Mouse (Mus musculus) pancreas, adult 10 weeks (tissue): Measurements from ENCODE around the gene Lce1k. TPM values are rescaled to one million over a fixed set of nuclear protein-coding genes. Genes with fewer than 3 reads are reported as not detected.

Source experiments
- polyA plus RNA-seq: library from polyadenylated mRNA; stranded (reverse); fragments of 350-450 nt; fragmentation: Illumina TruSeq; extraction: RNeasy Lipid Tissue Mini Kit (QIAGEN cat#74804); gene quantifications from one replicate; pipeline ENCODE4 v1.2.3, GENCODE M21; 2015; ENCODE audit warnings: low read depth, low replicate concordance; ENCODE audit not compliant: insufficient read depth

Lce1k gene
- not detected for polyA plus RNA-seq

GRCm38 (mm10) chr3:92807791-92808190 lies at the start of gene Lce1k:
Gene Lce1k, minus strand, starts transcription at chr3:92807891.

GRCm38 (mm10) chr3:92851186-92851585 lies 43.5 kb upstream of the Lce1k start, which contains the start of gene Lce1l:
Gene Lce1l, minus strand, starts transcription at chr3:92851286.

GRCm38 (mm10) chr3:92827108-92827507 lies 19.4 kb upstream of the Lce1k start, which contains the start of gene Kprp:
Gene Kprp, minus strand, starts transcription at chr3:92827247.

GRCm38 (mm10) chr3:92790414-92790813 lies 17.3 kb downstream of the Lce1k start, which contains the start of gene Lce1j:
Gene Lce1j, minus strand, starts transcription at chr3:92790514.

GRCm38 (mm10) chr3:92778799-92779198 lies 28.9 kb downstream of the Lce1k start, which contains the start of gene Lce1i:
Gene Lce1i, minus strand, starts transcription at chr3:92778899.

GRCm38 (mm10) chr3:92764965-92765364 lies 42.7 kb downstream of the Lce1k start, which contains the start of gene Lce1h:
Gene Lce1h, minus strand, starts transcription at chr3:92765065.

Other genes with a start within 250 kb of the Lce1k start
- gene Ivl, start 234.2 kb downstream of the Lce1k start, polyA plus RNA-seq = not detected
- not detected for gene Smcp, start 218.9 kb downstream of the Lce1k start, polyA plus RNA-seq
- gene 2210017I01Rik, start 200.4 kb downstream of the Lce1k start, polyA plus RNA-seq = not detected
- not detected for gene Lce6a, start 186.2 kb downstream of the Lce1k start, polyA plus RNA-seq
- not detected for gene Lce1a1, start 159.6 kb downstream of the Lce1k start, polyA plus RNA-seq
- gene Lce1b, start 151.0 kb downstream of the Lce1k start, polyA plus RNA-seq = not detected
- not detected for gene Lce1a2, start 137.6 kb downstream of the Lce1k start, polyA plus RNA-seq
- gene Lce1c, start 128.6 kb downstream of the Lce1k start, polyA plus RNA-seq = not detected
- not detected for gene Lce1d, start 120.7 kb downstream of the Lce1k start, polyA plus RNA-seq
- not detected for gene Lce1e, start 98.8 kb downstream of the Lce1k start, polyA plus RNA-seq
- gene Lce1f, start 87.5 kb downstream of the Lce1k start, polyA plus RNA-seq = not detected
- gene Gm38119, start 68.8 kb downstream of the Lce1k start, polyA plus RNA-seq = not detected
- not detected for gene Lce1g, start 55.6 kb downstream of the Lce1k start, polyA plus RNA-seq
- gene Lce1h, start 42.8 kb downstream of the Lce1k start, polyA plus RNA-seq = not detected
- not detected for gene Lce1i, start 29.0 kb downstream of the Lce1k start, polyA plus RNA-seq
- gene Lce1j, start 17.4 kb downstream of the Lce1k start, polyA plus RNA-seq = not detected
- not detected for gene Kprp, start 19.4 kb upstream of the Lce1k start, polyA plus RNA-seq
- not detected for gene Lce1l, start 43.4 kb upstream of the Lce1k start, polyA plus RNA-seq
- not detected for gene 2310050C09Rik, start 62.3 kb upstream of the Lce1k start, polyA plus RNA-seq
- not detected for gene Lce3a, start 118.3 kb upstream of the Lce1k start, polyA plus RNA-seq
- not detected for gene Lce3b, start 125.1 kb upstream of the Lce1k start, polyA plus RNA-seq
- not detected for gene Lce3c, start 136.6 kb upstream of the Lce1k start, polyA plus RNA-seq
- not detected for gene Lce3d, start 149.5 kb upstream of the Lce1k start, polyA plus RNA-seq
- gene Lce3e, start 159.2 kb upstream of the Lce1k start, polyA plus RNA-seq = not detected
- not detected for gene Lce3f, start 184.3 kb upstream of the Lce1k start, polyA plus RNA-seq
- not detected for gene Crct1, start 207.8 kb upstream of the Lce1k start, polyA plus RNA-seq
- gene Lce1m, start 211.2 kb upstream of the Lce1k start, polyA plus RNA-seq = not detected